Mouse (Mus musculus) forebrain, embryonic 10.5 days (tissue): ENCODE measurements around the gene Chn1. TPM values are rescaled to one million over a fixed set of nuclear protein-coding genes. Genes with fewer than 3 reads are reported as not detected.

Experiments used
- DNase-seq: peaks from one replicate; pipeline ENCODE4 v3.0.0-alpha.2; 2017; ENCODE audit warnings: low spot score; ENCODE audit errors: extremely low spot score
- H3K27ac ChIP-seq: fragments of 300-500 bp; sonication (generic); 2 replicates; pipeline ENCODE4 v1.5.1; 2016; ENCODE audit warnings: mild to moderate bottlenecking
- H3K27me3 ChIP-seq: fragments of 300-500 bp; sonication (generic); 2 replicates; pipeline ENCODE4 v1.6.1; 2016; ENCODE audit warnings: mild to moderate bottlenecking; ENCODE audit not compliant: poor library complexity, severe bottlenecking
- H3K36me3 ChIP-seq: fragments of 300-500 bp; sonication (generic); replicated peaks from 2 replicates; pipeline ENCODE4 v1.6.1; 2016; ENCODE audit warnings: mild to moderate bottlenecking, moderate library complexity
- H3K4me1 ChIP-seq: fragments of 300-500 bp; sonication (generic); 2 replicates; pipeline ENCODE4 v1.6.1; 2016
- H3K4me3 ChIP-seq: fragments of 300-500 bp; sonication (generic); 2 replicates; pipeline ENCODE4 v1.5.1; 2016; ENCODE audit warnings: mild to moderate bottlenecking, moderate library complexity
- H3K9me3 ChIP-seq: fragments of 300-500 bp; sonication (generic); 2 replicates; pipeline ENCODE4 v1.6.1; 2016; ENCODE audit warnings: mild to moderate bottlenecking, moderate library complexity
- WGBS: fragments of 180-500 bp; shearing (Covaris S2); methylation state at CpG from one replicate; pipeline ENCODE4 v1.1.7; 2016; 5-methylcytosine and 5-hydroxymethylcytosine counted together
- polyA plus RNA-seq: library from polyadenylated mRNA; unstranded; fragments of >200 nt; fragmentation: Nextera tagmentation; extraction: Ambion mirVana; gene quantifications from 2 replicates; pipeline ENCODE4 v1.2.1, GENCODE M21; 2016

Gene Chn1
- polyA plus RNA-seq, 1 experiment from 2014 or later: 34.7 TPM

DNA sequence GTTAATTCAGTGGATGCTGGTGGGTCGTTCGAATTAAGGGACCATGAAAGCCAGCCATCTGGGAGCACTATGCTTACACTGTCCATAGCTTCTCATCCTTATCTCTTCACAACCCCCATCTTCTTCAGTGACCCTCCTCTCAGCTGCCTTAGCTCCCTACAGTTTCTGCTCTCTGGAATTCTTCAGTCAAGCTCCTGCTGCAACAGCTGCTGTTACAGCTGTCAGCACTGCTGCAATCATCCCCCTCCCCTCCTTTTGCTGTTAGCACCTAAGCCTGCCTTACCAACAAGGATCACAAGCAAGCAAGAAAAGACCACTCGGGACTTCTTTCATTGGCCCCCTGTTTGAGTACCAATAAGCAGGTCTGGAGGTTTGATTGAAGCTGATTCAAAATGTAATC lies 50.2 kb downstream of the Chn1 start:
- Histone ChIP-seq H3K4me3 (no peak overlapping the region), H3K27me3 (no peaks in the 10 kb centered on the region), H3K36me3 (no peaks in the 10 kb centered on the region), H3K4me1 (peaks cover 16% of the 10 kb centered on the region), H3K9me3 (no peaks in the 10 kb centered on the region), H3K27ac (no peak overlapping the region)
- 83% methylated on average over 3 of the region's 3 CpGs for WGBS
- no peak for DNase-seq

DNA sequence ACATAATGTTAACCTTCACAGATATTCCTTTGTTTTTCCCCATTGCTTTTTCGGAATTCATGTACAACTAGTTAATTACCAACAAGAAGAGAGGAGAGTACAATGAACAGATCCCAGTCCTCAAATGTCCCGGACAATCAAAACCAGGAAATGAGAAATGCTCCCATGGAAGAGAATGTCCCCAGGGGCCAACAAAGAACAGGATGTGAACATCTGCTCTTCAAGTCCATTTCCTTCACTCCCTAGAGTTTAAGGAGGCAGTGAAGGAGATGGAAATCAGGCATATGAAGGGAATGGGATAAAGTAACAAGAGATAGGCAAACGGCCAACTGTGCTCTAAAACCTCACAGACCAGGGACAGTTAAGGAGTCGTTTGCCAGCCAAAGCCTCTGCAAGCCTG lies 53.3 kb downstream of the Chn1 start:
- Histone ChIP-seq H3K27ac (peak overlapping the region; percentile 21; the same call in 1 of the 2 replicates), H3K27me3 (no peaks in the 10 kb centered on the region), H3K4me3 (no peak overlapping the region), H3K4me1 (peaks cover 16% of the 10 kb centered on the region), H3K9me3 (no peaks in the 10 kb centered on the region), H3K36me3 (no peaks in the 10 kb centered on the region)
- WGBS: 62% methylated on average over 4 of the region's 4 CpGs
- DNase-seq: no peak

DNA sequence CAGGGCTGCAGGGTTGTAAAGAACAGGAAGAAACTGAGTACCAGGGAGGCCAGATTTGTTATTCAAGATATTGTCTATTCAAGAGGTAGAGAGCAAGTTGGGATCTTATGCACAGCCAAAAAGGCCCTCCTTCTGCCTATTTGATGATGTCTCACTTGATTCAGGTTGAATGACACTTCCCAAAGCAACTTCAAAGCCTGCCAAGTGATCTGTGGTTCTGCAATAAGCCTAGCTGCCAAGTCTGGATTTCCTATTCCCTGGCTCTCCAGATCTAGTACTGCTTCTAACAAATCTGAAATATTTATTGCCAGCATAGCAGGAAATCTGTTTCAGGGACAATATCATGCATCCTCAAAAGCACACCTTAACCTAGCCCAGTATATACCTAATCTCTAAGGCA lies 62.7 kb downstream of the Chn1 start:
- DNase-seq: no peak
- no peak overlapping the region for H3K4me3 ChIP-seq
- H3K27ac ChIP-seq: no peak overlapping the region
- no peaks in the 10 kb centered on the region for H3K27me3 ChIP-seq
- no peaks in the 10 kb centered on the region for H3K36me3 ChIP-seq
- H3K9me3 ChIP-seq: no peaks in the 10 kb centered on the region
- no peaks in the 10 kb centered on the region for H3K4me1 ChIP-seq

DNA sequence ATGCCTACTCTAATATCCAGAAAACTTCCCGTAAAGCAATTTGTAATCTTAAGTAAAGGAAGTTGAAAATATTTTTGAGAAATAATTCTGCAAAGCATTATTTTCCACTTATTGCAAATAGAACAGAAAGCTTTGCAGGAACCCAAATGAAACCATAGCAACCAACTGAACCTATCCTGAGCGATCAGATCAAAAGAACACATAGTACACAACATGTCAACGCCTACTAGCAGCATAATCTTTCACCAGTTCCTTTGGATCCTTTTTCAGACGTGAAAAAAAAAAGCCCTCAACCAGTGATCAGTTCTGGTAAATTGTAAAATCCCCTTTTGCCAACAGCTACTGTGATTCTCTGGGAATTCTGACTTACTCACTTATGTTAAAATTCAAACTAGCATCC lies 82.1 kb downstream of the Chn1 start:
- Histone ChIP-seq H3K27ac (no peak overlapping the region), H3K9me3 (no peaks in the 10 kb centered on the region; the same call in 1 of the 2 replicates), H3K27me3 (no peaks in the 10 kb centered on the region), H3K4me1 (no peaks in the 10 kb centered on the region), H3K36me3 (peaks cover 9% of the 10 kb centered on the region; the same call in 1 of the 2 replicates), H3K4me3 (no peak overlapping the region)
- DNase-seq: no peak
- WGBS: 88% methylated on average over 4 of the region's 4 CpGs

DNA sequence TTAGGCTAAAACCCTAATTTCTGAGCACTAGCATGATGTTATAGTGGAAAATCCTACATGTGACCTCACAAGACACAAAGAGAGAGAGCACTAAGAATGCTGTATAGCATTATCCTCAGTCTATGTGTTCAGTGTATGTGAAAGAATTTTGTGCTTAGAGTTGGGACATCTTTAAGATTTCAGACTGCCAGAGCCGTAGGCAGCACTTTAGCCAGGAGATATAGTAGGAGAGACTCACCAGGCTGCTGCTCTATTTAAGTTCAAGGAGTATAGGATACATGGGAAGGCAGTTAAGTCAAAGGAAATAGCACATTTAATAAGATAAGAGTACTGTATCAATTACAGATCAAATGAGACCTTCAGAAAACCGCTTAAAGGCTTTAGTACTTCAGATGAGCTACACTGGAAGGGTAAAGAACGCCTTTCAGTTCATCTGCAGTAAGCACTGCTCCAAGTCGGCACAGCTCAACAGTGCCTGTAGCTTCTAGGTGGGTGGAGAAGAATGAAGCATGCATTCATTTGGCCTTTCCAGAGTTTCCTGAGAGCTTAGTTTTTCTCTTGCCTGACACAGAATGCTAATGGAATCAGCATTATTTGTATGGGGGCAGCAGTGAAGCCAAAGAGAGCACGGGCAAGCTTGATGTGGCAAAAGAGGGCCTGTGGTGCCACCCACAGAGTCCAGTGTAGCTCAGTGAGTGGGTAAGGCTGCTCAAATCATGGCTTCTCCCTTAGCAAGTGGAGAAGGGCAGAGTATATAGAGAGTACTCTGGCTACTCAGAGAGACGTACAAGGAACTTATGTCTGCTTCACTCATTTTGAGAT lies 84.2 kb downstream of the Chn1 start:
- no peak for DNase-seq
- H3K4me1 ChIP-seq: no peaks in the 10 kb centered on the region
- no peaks in the 10 kb centered on the region for H3K27me3 ChIP-seq
- peaks cover 11% of the 10 kb centered on the region; the same call in 1 of the 2 replicates for H3K9me3 ChIP-seq
- 90% methylated on average over 6 of the region's 6 CpGs for WGBS
- no peak overlapping the region for H3K27ac ChIP-seq
- H3K4me3 ChIP-seq: no peak overlapping the region
- peaks cover 25% of the 10 kb centered on the region; the same call in 1 of the 2 replicates for H3K36me3 ChIP-seq

DNA sequence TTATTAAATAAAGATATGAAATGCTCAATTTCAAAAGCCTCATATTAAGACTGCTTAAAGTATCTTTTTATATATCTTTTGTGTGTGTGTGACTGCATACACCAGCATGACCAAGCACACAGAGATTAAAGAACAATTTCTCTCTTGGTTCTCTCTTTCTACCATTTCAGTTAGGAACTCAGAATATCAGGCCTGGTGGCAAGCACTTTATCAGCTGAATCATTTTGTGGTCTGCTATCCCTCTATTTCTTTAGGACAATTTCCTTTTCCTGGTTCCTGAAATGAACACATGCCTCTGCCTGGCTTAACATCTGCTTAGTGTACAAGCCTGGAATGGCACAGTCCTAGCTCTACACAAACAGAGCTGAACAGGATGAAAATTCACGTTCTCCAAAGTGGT lies 92.6 kb downstream of the Chn1 start:
- no peak for DNase-seq
- Histone ChIP-seq H3K9me3 (peaks cover 8% of the 10 kb centered on the region; the same call in 1 of the 2 replicates), H3K27me3 (no peaks in the 10 kb centered on the region), H3K4me3 (no peak overlapping the region), H3K27ac (no peak overlapping the region), H3K4me1 (no peaks in the 10 kb centered on the region), H3K36me3 (peaks cover 11% of the 10 kb centered on the region; the same call in 1 of the 2 replicates)
- 82% methylated on average over 1 of the region's 1 CpGs for WGBS

DNA sequence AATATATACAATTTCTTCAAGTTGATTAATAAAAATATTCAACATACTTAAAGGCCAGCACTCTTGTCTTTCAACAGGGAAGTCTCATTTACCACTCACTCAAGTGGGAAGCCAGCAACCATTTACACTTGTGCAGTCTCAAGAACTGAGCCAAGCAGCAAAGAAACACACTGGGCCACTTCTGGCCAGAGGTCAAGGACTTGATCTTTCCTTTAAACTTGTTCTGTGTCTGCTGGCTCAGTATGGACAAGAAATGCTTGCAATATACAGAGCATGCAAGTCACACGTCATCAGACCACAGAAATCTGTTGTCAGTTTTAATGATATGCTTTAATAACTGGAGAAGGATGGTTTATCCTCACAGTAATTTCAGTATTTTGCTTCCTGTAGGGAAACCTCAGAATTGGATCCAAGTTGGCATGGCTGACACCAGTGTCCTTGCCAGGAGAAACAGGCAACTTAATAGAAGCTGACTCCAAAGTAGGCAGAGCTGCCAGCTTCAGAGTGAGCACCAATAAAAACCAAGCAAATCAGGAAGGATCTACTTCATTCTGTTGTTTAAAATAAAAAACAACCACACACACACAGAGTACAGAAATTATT lies 94.6 kb downstream of the Chn1 start:
- DNase-seq: no peak
- Histone ChIP-seq H3K27me3 (no peaks in the 10 kb centered on the region), H3K36me3 (no peaks in the 10 kb centered on the region), H3K9me3 (no peaks in the 10 kb centered on the region), H3K27ac (no peak overlapping the region), H3K4me3 (no peak overlapping the region), H3K4me1 (no peaks in the 10 kb centered on the region)
- WGBS: 92% methylated on average over 1 of the region's 1 CpGs

DNA sequence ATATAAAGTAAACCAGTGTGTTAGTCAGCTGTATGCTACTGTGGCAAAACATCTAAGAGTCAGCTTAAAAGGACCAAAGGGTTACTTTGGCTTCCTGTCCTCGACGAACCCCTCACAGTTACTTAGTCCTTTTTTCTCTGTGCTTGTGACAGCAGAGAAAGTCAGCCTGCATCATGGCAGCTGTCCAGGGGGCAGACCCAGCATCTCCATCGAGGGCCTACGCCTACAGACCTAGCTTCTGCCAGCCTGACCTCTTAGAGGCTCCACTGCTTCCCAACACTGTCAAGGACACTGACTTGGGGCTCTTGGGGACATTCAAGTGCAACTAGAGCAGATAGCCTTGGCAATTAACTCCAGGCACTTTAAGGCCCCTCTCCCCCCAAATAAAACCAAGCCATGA lies 106.5 kb downstream of the Chn1 start:
- 80% methylated on average over 4 of the region's 4 CpGs for WGBS
- DNase-seq: no peak
- no peaks in the 10 kb centered on the region for H3K4me1 ChIP-seq
- no peak overlapping the region for H3K27ac ChIP-seq
- H3K9me3 ChIP-seq: no peaks in the 10 kb centered on the region
- H3K4me3 ChIP-seq: no peak overlapping the region
- no peaks in the 10 kb centered on the region for H3K36me3 ChIP-seq
- no peaks in the 10 kb centered on the region for H3K27me3 ChIP-seq

DNA sequence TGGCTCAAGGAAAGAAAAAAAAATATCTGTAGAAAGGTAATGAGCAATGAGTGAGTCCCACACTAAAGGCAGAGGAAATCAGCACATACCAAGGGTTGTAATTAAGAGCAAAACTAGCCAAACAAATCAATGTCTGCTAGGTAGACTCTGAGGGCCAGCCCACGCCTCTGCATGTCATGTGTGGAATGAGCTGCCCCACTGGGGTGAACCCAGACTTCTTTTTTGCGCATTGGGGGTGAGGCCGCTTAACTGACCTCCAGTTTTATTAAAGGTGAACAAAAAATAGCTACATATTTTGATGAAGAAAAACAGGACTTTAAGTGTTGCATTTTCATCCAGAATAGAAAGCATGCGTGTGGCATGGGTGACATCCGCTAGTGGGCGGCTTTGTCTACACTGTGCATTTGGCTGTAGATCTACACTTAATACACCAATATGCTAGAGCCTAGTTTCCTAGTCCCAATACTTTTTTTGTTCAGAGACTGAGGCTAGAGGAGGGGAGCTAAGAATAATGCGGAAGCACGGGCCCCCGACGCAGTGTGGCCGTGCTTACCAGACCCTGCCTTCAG lies 114.5 kb downstream of the Chn1 start:
- Histone ChIP-seq H3K36me3 (no peaks in the 10 kb centered on the region), H3K4me1 (peaks cover 27% of the 10 kb centered on the region), H3K27ac (no peak overlapping the region), H3K9me3 (no peaks in the 10 kb centered on the region), H3K4me3 (no peak overlapping the region), H3K27me3 (no peaks in the 10 kb centered on the region)
- 91% methylated on average over 11 of the region's 11 CpGs for WGBS
- DNase-seq: no peak

DNA sequence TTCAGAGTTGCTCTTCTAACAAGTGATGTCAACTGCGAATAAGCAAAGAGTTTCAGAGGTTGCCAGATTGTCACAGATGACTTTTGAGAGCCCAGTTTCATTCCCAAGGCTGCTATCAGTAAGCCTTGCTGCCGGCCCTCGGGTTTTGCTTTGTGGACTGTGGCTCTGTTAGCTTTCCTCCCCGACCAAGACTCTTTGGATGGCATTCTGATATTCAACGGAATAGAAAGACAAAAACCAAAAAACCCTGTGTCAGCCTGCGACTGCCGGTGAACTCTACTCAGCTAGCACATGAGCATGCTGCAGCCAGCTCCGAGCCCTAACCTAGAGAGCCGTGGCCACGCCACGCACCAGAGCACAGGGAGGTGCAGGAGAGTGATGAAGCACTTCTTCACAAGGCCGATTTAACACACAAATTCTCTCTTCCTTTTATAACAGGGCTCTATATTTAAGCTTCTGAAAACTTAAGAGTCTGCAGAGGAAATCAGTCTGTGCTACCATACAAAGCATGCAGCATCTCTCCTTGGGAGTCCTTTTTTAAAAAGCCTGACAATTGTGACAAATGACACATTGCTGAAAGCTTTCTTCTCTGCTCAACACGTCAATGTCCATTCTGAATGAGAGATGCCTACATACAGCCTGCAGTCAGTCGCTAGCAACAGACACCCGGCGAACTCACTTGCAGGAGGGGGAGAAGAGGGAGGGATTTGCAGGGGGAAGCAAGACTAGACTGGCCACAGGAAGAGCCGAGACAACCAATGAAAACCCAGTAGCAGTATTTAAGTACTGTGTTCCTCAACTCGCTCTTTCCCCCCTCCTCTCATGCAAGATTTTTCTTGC lies 115.2 kb downstream of the Chn1 start:
- Histone ChIP-seq H3K27ac (no peak overlapping the region), H3K4me3 (no peak overlapping the region), H3K9me3 (no peaks in the 10 kb centered on the region), H3K36me3 (no peaks in the 10 kb centered on the region), H3K4me1 (peaks cover 28% of the 10 kb centered on the region), H3K27me3 (no peaks in the 10 kb centered on the region)
- no peak for DNase-seq
- WGBS: 62% methylated on average over 18 of the region's 18 CpGs

DNA sequence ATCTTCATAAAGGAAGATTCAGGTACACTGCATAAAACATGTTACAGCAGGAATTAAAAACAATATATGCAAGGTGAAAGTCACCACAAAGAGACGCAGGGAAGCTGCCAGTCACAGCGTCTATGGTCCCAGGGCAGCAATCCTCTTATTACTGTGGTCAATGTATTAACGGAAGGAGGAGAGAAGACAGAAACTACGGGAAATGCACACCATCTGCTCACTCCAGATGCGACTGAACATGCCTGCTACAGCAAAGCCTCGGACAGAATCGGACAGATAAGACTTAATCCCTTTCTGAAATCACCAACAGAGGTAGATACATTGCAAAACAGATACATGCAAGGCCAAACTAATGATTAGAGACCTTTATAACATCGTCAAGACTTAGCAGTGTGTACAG lies 116.1 kb downstream of the Chn1 start:
- Histone ChIP-seq H3K9me3 (no peaks in the 10 kb centered on the region), H3K27me3 (no peaks in the 10 kb centered on the region), H3K36me3 (no peaks in the 10 kb centered on the region), H3K4me3 (no peak overlapping the region), H3K4me1 (peaks cover 28% of the 10 kb centered on the region), H3K27ac (no peak overlapping the region)
- WGBS: 92% methylated on average over 8 of the region's 8 CpGs
- no peak for DNase-seq

DNA sequence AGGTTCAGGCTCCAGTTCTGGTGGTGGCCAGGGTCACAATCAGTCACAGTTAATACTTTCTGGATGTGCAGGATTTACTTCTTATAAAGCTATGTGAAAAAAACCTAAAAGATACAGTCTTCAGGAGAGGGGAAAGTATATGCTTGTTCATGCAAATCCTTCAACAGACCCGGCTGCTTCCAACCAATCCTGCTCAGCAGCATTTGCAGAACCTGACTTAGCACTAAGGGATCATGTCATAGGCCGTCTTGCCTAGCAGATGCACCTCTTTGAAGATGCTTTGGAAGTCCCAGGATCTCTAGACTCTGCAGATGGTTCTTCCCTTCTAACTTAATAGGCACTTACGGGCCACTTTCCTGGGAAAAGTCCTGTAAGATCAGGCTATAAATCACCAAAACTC lies 117.2 kb downstream of the Chn1 start:
- Histone ChIP-seq H3K27ac (no peak overlapping the region), H3K27me3 (no peaks in the 10 kb centered on the region), H3K36me3 (no peaks in the 10 kb centered on the region), H3K4me1 (peaks cover 28% of the 10 kb centered on the region), H3K9me3 (no peaks in the 10 kb centered on the region), H3K4me3 (no peak overlapping the region)
- WGBS: 92% methylated on average over 3 of the region's 3 CpGs
- DNase-seq: no peak
